Mouse (Mus musculus) gastrocnemius, adult 18-20 months (tissue): Measurements from ENCODE around the gene Mplkip. TPM values are rescaled to one million over a fixed set of nuclear protein-coding genes. Genes with fewer than 3 reads are reported as not detected.

Experiments used
- DNase-seq: peaks from one replicate; pipeline ENCODE4 v3.0.0; 2021; ENCODE audit warnings: low spot score
- long read RNA-seq, 2 experiments: library from polyadenylated mRNA; stranded (forward); transcript quantifications; one replicate each; pipeline ENCODE4 v2.0.0; 2021
- total RNA-seq, 2 experiments: library from RNA; stranded (reverse); gene quantifications; 2 replicates each; pipeline ENCODE4 v1.2.3; 2021

Mplkip gene
- 1 to 10 TPM; 5.2 to 6.1 TPM for total RNA-seq
- long read RNA-seq, experiment 1, transcript Mplkip-201 (2 exons, 2,672 nt) = major isoform, 8 of 8 reads
- long read RNA-seq, experiment 1, partial matches to known transcripts = 0 of 8 reads
- long read RNA-seq, experiment 1, other reads (novel, unspliced or antisense) = 0 of 8 reads
- long read RNA-seq, experiment 2, transcript Mplkip-201 (2 exons, 2,672 nt) = major isoform, 6 of 6 reads
- long read RNA-seq, experiment 2, partial matches to known transcripts = 0 of 6 reads
- long read RNA-seq, experiment 2, other reads (novel, unspliced or antisense) = 0 of 6 reads

- peak; percentile 100 for DNase-seq
Measured at GRCm38 (mm10) chr13:17694911-17695699, at the start of gene Mplkip, which contains the start of gene Sugct. Gene Mplkip, plus strand, starts transcription at chr13:17695192. Gene Sugct, minus strand, starts transcription at chr13:17695553.

GRCm38 (mm10) chr13:17667380-17667779, 27.6 kb upstream of the Mplkip start:
- DNase-seq = no peak

- no peak for DNase-seq
Measured at GRCm38 (mm10) chr13:17671122-17671521, 23.9 kb upstream of the Mplkip start.

- no peak for DNase-seq
Measured at GRCm38 (mm10) chr13:17689461-17689860, 5.5 kb upstream of the Mplkip start.

- DNase-seq = no peak
Measured at GRCm38 (mm10) chr13:17690686-17691085, 4.3 kb upstream of the Mplkip start.

- DNase-seq = no peak
Measured at GRCm38 (mm10) chr13:17691436-17691835, 3.6 kb upstream of the Mplkip start.

- no peak for DNase-seq
Measured at GRCm38 (mm10) chr13:17693816-17694215, 1.2 kb upstream of the Mplkip start.

- DNase-seq = no peak
Measured at GRCm38 (mm10) chr13:17694414-17694813, 578 bp upstream of the Mplkip start.

GRCm38 (mm10) chr13:17695898-17696580, 1.0 kb downstream of the Mplkip start:
- no peak for DNase-seq

GRCm38 (mm10) chr13:17700090-17700715, 5.2 kb downstream of the Mplkip start:
- DNase-seq = no peak

- no peak for DNase-seq
Measured at GRCm38 (mm10) chr13:17701322-17701721, 6.3 kb downstream of the Mplkip start.

- no peak for DNase-seq
Measured at GRCm38 (mm10) chr13:17702311-17702710, 7.3 kb downstream of the Mplkip start.

GRCm38 (mm10) chr13:17705188-17705826, 10.3 kb downstream of the Mplkip start:
- DNase-seq = no peak

- no peak for DNase-seq
Measured at GRCm38 (mm10) chr13:17708784-17709311, 13.9 kb downstream of the Mplkip start.

- DNase-seq = no peak
Measured at GRCm38 (mm10) chr13:17717357-17717756, 22.4 kb downstream of the Mplkip start.

- DNase-seq = no peak
Measured at GRCm38 (mm10) chr13:17727922-17728321, 32.9 kb downstream of the Mplkip start.

- DNase-seq = no peak
Measured at GRCm38 (mm10) chr13:17728798-17729197, 33.8 kb downstream of the Mplkip start.
